Mouse (Mus musculus) heart, embryonic 15.5 days (tissue): ENCODE data around the gene Myt1l. TPM values are rescaled to one million over a fixed set of nuclear protein-coding genes. Genes with fewer than 3 reads are reported as not detected.

Experiments used
- ATAC-seq: fragments of 200-750 bp; cut with Nextera tagmentation; replicated peaks from 2 replicates; pipeline ENCODE4 v1.8.0; 2017; ENCODE audit warnings: low read depth, moderate TSS enrichment; ENCODE audit not compliant: insufficient number of reproducible peaks, insufficient read depth, low FRiP score
- H3K27ac ChIP-seq: fragments of 300-500 bp; sonication (generic); 2 replicates; pipeline ENCODE4 v1.5.1; 2015; ENCODE audit warnings: mild to moderate bottlenecking, inconsistent platforms
- H3K27me3 ChIP-seq: fragments of 300-500 bp; sonication (generic); 2 replicates; pipeline ENCODE4 v1.6.1; 2015; ENCODE audit warnings: inconsistent platforms
- H3K36me3 ChIP-seq: fragments of 300-500 bp; sonication (generic); 2 replicates; pipeline ENCODE4 v1.6.1; 2015; ENCODE audit warnings: mild to moderate bottlenecking, inconsistent platforms
- H3K4me1 ChIP-seq: fragments of 300-500 bp; sonication (generic); replicated peaks from 2 replicates; pipeline ENCODE4 v1.6.1; 2015; ENCODE audit warnings: inconsistent platforms
- H3K4me2 ChIP-seq: fragments of 300-500 bp; sonication (generic); 2 replicates; pipeline ENCODE4 v1.6.1; 2015; ENCODE audit warnings: inconsistent platforms, mild to moderate bottlenecking, moderate library complexity
- H3K4me3 ChIP-seq: fragments of 300-500 bp; sonication (generic); 2 replicates; pipeline ENCODE4 v1.5.1; 2015; ENCODE audit warnings: mild to moderate bottlenecking, inconsistent platforms
- H3K9ac ChIP-seq: fragments of 300-500 bp; sonication (generic); 2 replicates; pipeline ENCODE4 v1.6.1; 2015; ENCODE audit warnings: mild to moderate bottlenecking, inconsistent platforms
- H3K9me3 ChIP-seq: fragments of 300-500 bp; sonication (generic); replicated peaks from 2 replicates; pipeline ENCODE4 v1.6.1; 2016; ENCODE audit warnings: inconsistent platforms
- WGBS: fragments of 180-500 bp; shearing (Covaris S2); methylation state at CpG from one replicate; pipeline ENCODE4 v1.1.7; 2015; ENCODE audit warnings: mixed read lengths; 5-methylcytosine and 5-hydroxymethylcytosine counted together
- polyA plus RNA-seq: library from polyadenylated mRNA; unstranded; fragments of >200 nt; fragmentation: Nextera tagmentation; extraction: Ambion mirVana; gene quantifications from 2 replicates; pipeline ENCODE4 v1.2.1, GENCODE M21; 2015

Myt1l gene
- polyA plus RNA-seq, 1 experiment from 2014 or later = 0.05 TPM

- Histone ChIP-seq H3K27me3 (no peaks in the 10 kb centered on the region), H3K9ac (no peak overlapping the region), H3K4me1 (peaks cover 32% of the 10 kb centered on the region), H3K4me3 (no peak overlapping the region), H3K4me2 (no peak overlapping the region), H3K36me3 (peaks cover 4% of the 10 kb centered on the region; the same call in 1 of the 2 replicates), H3K9me3 (no peaks in the 10 kb centered on the region), H3K27ac (peak overlapping the region; percentile 29)
- no peak for ATAC-seq
- 73% methylated on average over 7 of the region's 7 CpGs for WGBS
Measured at GRCm38 (mm10) chr12:29971795-29972464, 443.7 kb downstream of the Myt1l start.

- no peak for ATAC-seq
- Histone ChIP-seq H3K36me3 (peaks cover 4% of the 10 kb centered on the region; the same call in 1 of the 2 replicates), H3K9me3 (no peaks in the 10 kb centered on the region), H3K4me3 (no peak overlapping the region), H3K27ac (peak overlapping the region; percentile 29), H3K27me3 (no peaks in the 10 kb centered on the region), H3K9ac (no peak overlapping the region), H3K4me2 (no peak overlapping the region), H3K4me1 (peaks cover 32% of the 10 kb centered on the region)
- WGBS = 51% methylated on average over 6 of the region's 6 CpGs
Measured at GRCm38 (mm10) chr12:29972533-29972932, 444.3 kb downstream of the Myt1l start.
